Mouse (Mus musculus) neural tube, embryonic 13.5 days (tissue): ENCODE results near the gene Lsp1. TPM values are rescaled to one million over a fixed set of nuclear protein-coding genes. Genes with fewer than 3 reads are reported as not detected.

Experiments used
- ATAC-seq: fragments of 200-750 bp; cut with Nextera tagmentation; 2 replicates; pipeline ENCODE4 v1.8.0; 2017; ENCODE audit warnings: low read depth, mild to moderate bottlenecking, moderate TSS enrichment, moderate library complexity
- H3K27ac ChIP-seq: fragments of 300-500 bp; sonication (generic); replicated peaks from 2 replicates; pipeline ENCODE4 v1.5.1; 2015; ENCODE audit warnings: moderate library complexity, mild to moderate bottlenecking, inconsistent platforms
- H3K27me3 ChIP-seq: fragments of 300-500 bp; sonication (generic); 2 replicates; pipeline ENCODE4 v1.6.1; 2015; ENCODE audit warnings: mild to moderate bottlenecking, inconsistent platforms
- H3K36me3 ChIP-seq: fragments of 300-500 bp; sonication (generic); 2 replicates; pipeline ENCODE4 v1.6.1; 2015; ENCODE audit warnings: mild to moderate bottlenecking, inconsistent platforms
- H3K4me1 ChIP-seq: fragments of 300-500 bp; sonication (generic); replicated peaks from 2 replicates; pipeline ENCODE4 v1.6.1; 2015; ENCODE audit warnings: inconsistent platforms
- H3K4me2 ChIP-seq: fragments of 300-500 bp; sonication (generic); 2 replicates; pipeline ENCODE4 v1.6.1; 2015; ENCODE audit warnings: inconsistent platforms, mild to moderate bottlenecking, moderate library complexity
- H3K4me3 ChIP-seq: fragments of 300-500 bp; sonication (generic); 2 replicates; pipeline ENCODE4 v1.5.1; 2015; ENCODE audit warnings: mild to moderate bottlenecking, inconsistent platforms
- H3K9ac ChIP-seq: fragments of 300-500 bp; sonication (generic); 2 replicates; pipeline ENCODE4 v1.6.1; 2015; ENCODE audit warnings: moderate library complexity, mild to moderate bottlenecking, inconsistent platforms
- H3K9me3 ChIP-seq: fragments of 300-500 bp; sonication (generic); 2 replicates; pipeline ENCODE4 v1.6.1; 2016; ENCODE audit warnings: inconsistent platforms
- WGBS: fragments of 180-500 bp; shearing (Covaris S2); methylation state at CpG from one replicate; pipeline ENCODE4 v1.1.7; 2015; 5-methylcytosine and 5-hydroxymethylcytosine counted together
- polyA plus RNA-seq: library from polyadenylated mRNA; unstranded; fragments of >200 nt; fragmentation: Nextera tagmentation; extraction: Ambion mirVana; gene quantifications from 2 replicates; pipeline ENCODE4 v1.2.1, GENCODE M21; 2015

Gene Lsp1
- polyA plus RNA-seq, 1 experiment from 2014 or later = 9.3 TPM

GRCm38 (mm10) chr7:142514048-142514447, 53.4 kb downstream of the Lsp1 start:
- H3K9ac ChIP-seq = no peak overlapping the region
- ATAC-seq = no peak

DNA sequence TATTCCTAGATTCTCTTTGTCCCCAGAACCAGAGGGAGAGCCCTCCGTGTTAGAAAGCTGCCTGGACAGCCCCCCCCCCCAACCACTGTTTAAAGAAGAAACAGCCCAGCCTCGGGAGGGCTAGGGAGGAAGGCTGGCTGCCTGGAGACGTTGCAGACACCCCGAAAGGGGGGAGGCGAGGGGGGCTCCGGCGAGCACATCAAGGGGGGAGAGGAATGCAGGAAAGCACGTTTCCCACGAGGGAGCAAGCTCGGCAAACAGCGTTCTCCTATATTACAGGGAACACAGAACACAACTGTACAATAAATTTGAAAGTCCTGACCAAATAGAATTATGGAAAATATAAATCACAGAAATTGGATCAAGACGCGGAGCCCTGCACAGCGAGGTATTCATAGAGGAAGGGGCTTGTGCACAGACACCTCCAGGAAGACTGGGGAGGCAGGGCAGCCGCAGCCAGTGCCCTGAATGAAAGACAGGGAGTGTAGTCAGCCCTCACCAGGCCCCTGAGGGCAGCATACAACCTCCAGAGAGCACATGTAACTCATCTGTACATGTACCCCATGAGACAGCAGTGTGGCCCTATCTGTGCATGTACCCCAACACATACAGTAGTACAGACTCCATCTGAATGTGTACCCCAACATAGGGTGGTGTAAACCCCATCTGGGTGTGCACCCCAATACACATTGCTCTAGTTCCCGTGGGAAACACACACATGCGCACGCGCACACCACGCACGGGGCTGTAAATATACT, 55.8 kb downstream of the Lsp1 start:
- peak; percentile 76 for ATAC-seq
- Histone ChIP-seq H3K36me3 (no peaks in the 10 kb centered on the region), H3K4me3 (no peak overlapping the region), H3K4me1 (peaks cover 18% of the 10 kb centered on the region), H3K9ac (peak overlapping the region; percentile 56; the same call in 1 of the 2 replicates), H3K27ac (peak overlapping the region; percentile 61), H3K9me3 (no peaks in the 10 kb centered on the region), H3K27me3 (peaks cover 38% of the 10 kb centered on the region), H3K4me2 (peak overlapping the region; percentile 32)
- WGBS = 43% methylated on average over 21 of the region's 21 CpGs

More at GRCm38 (mm10) chr7:142514048-142514447, 53.4 kb downstream of the Lsp1 start:
- peaks cover 35% of the 10 kb centered on the region for H3K4me1 ChIP-seq
- H3K36me3 ChIP-seq = no peaks in the 10 kb centered on the region
- no peak overlapping the region for H3K4me3 ChIP-seq
- no peaks in the 10 kb centered on the region for H3K9me3 ChIP-seq
- H3K27ac ChIP-seq = no peak overlapping the region
- H3K4me2 ChIP-seq = no peak overlapping the region
- whole genome bisulfite sequencing = 89% methylated on average over 4 of the region's 4 CpGs
- peaks cover 38% of the 10 kb centered on the region for H3K27me3 ChIP-seq

GRCm38 (mm10) chr7:142517531-142517930, 56.9 kb downstream of the Lsp1 start:
- Histone ChIP-seq H3K9me3 (no peaks in the 10 kb centered on the region), H3K4me3 (no peak overlapping the region), H3K4me1 (peaks cover 18% of the 10 kb centered on the region), H3K27me3 (peaks cover 34% of the 10 kb centered on the region), H3K27ac (no peak overlapping the region), H3K9ac (no peak overlapping the region), H3K4me2 (no peak overlapping the region), H3K36me3 (no peaks in the 10 kb centered on the region)
- ATAC-seq = no peak
- WGBS = 81% methylated on average over 3 of the region's 3 CpGs

- ATAC-seq = no peak
- Histone ChIP-seq H3K27ac (no peak overlapping the region), H3K27me3 (peaks cover 18% of the 10 kb centered on the region), H3K4me1 (peaks cover 39% of the 10 kb centered on the region), H3K36me3 (no peaks in the 10 kb centered on the region), H3K9me3 (no peaks in the 10 kb centered on the region), H3K4me3 (no peak overlapping the region), H3K9ac (no peak overlapping the region), H3K4me2 (no peak overlapping the region)
- 86% methylated on average over 4 of the region's 4 CpGs for WGBS
Observed at GRCm38 (mm10) chr7:142520331-142520730, 59.7 kb downstream of the Lsp1 start.

DNA sequence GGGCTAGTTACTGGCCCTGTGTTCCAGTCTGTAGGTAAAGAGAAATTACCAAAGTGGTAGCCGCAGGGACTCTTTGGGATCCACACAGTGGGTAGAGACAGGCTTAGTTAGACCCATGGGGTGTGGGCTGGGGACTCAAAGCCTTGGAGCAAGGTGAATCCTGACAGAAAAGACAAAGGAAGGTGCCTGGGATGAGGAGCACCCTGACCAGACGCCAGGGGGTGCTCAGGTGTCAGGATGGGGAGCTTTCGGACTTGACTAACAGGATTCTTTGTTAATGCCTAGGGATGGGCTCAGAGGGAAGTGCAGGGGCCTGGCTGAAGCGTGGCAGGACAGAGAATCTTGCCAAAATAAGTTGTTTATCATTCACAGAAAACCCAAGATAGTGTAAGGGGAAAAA, 61.7 kb downstream of the Lsp1 start:
- Histone ChIP-seq H3K27ac (peak overlapping the region; percentile 67; the same call in 1 of the 2 replicates), H3K4me1 (peaks cover 31% of the 10 kb centered on the region), H3K4me3 (no peak overlapping the region), H3K36me3 (no peaks in the 10 kb centered on the region), H3K9ac (no peak overlapping the region), H3K4me2 (no peak overlapping the region), H3K9me3 (no peaks in the 10 kb centered on the region), H3K27me3 (peaks cover 14% of the 10 kb centered on the region)
- ATAC-seq = no peak
- WGBS = 26% methylated on average over 4 of the region's 4 CpGs

DNA sequence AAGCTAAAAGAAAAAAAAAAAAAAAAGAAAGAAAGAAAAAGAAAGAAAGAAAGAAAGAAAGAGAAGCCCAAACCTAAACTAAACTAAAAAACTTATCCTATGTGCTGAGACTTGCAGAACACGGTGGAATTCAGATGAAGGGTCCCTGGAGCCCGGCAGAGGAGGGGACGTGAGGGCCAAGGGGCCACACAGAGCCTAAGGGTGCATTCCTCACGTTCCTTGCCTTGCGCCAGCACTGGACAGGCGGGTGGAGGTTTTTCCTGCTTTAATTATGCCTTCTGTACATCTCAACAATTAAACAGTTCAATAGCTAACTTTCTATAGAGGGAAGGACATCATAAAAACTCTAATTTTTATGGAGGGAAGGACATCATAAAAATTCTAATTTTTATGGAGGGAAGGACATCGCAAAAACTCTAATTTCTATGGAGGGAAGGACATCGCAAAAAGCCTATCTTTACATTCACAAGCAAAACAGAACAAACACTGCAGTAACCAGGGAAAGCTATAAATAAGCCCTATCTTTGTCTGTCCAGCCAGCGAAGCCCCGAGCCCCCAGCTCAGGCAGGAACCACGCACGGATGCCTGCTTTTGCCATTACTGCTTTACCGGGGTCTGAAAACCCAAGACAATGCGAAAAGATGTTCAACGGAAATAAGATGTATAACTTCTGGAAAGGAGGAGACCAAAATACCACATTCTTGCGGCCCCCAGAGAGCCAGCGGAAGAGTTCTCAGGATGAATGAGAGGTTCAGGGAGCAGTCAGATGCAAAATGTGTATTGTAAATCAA, 62.8 kb downstream of the Lsp1 start:
- H3K4me2 ChIP-seq = peak overlapping the region; percentile 21

DNA sequence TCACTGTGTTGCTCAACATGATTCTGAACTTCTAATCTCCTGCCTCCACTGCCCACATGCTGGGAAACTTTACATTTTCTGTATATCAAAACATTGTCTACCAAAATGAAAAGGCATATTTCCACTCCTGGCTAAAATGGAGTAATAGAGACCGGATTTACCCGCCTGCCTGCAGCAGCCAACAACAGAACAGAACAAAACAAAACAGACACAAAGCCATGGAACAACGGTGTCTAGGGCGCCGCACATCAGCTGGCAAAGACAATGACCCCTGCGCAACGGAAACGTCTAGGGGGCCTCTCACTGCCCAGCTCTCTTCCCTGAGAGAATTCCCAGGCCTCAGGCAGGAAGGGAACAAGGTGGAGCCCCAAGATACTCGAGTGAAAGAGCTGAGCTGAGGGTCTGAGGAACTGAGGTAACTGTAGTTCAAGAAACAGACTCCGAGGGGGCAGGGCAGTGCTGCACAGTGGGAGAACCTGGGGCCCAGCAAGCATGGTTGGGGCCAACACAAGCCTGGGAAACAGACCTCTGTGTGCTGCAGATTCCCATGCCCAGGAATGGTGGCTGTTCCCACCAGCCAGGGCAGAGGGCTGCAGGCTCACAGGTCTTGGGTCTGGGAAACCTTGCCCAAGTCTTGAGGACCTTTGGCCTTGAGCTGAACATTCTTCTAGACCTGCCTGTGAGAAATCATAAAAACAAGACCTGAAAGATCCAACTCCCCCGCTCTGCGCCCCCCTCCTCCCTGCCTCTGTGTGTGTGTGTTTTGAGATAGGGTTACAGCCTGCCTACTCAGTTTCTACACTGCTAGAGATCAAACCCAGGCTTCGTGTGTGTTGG, 65.0 kb downstream of the Lsp1 start:
- Histone ChIP-seq H3K4me3 (no peak overlapping the region), H3K36me3 (no peaks in the 10 kb centered on the region), H3K4me1 (peaks cover 31% of the 10 kb centered on the region), H3K27me3 (peaks cover 20% of the 10 kb centered on the region), H3K4me2 (no peak overlapping the region), H3K27ac (peak overlapping the region; percentile 52), H3K9me3 (no peaks in the 10 kb centered on the region), H3K9ac (no peak overlapping the region)
- no peak for ATAC-seq
- 22% methylated on average over 13 of the region's 13 CpGs for WGBS

More for the DNA sequence above, 62.8 kb downstream of the Lsp1 start:
- WGBS = 13% methylated on average over 17 of the region's 17 CpGs
- Histone ChIP-seq H3K27me3 (peaks cover 14% of the 10 kb centered on the region), H3K4me1 (peaks cover 31% of the 10 kb centered on the region), H3K4me3 (no peak overlapping the region), H3K9me3 (no peaks in the 10 kb centered on the region), H3K9ac (peak overlapping the region; percentile 18; the same call in 1 of the 2 replicates), H3K36me3 (no peaks in the 10 kb centered on the region), H3K27ac (peak overlapping the region; percentile 67)
- no peak for ATAC-seq

- Histone ChIP-seq H3K27me3 (peaks cover 9% of the 10 kb centered on the region), H3K4me2 (no peak overlapping the region), H3K9me3 (no peaks in the 10 kb centered on the region), H3K4me3 (no peak overlapping the region), H3K27ac (no peak overlapping the region), H3K4me1 (peaks cover 32% of the 10 kb centered on the region), H3K9ac (no peak overlapping the region), H3K36me3 (no peaks in the 10 kb centered on the region)
- ATAC-seq = no peak
- WGBS = 60% methylated on average over 10 of the region's 10 CpGs
Observed at GRCm38 (mm10) chr7:142529350-142529749, 68.7 kb downstream of the Lsp1 start.

- H3K27ac ChIP-seq = peak overlapping the region; percentile 80; the same call in 1 of the 2 replicates
- peak; percentile 41 for ATAC-seq
- WGBS = 84% methylated on average over 4 of the region's 4 CpGs
Observed at GRCm38 (mm10) chr7:142531973-142532521, 71.4 kb downstream of the Lsp1 start.

GRCm38 (mm10) chr7:142532671-142533058, 72.1 kb downstream of the Lsp1 start, which contains the start of gene Mrpl23:
Gene Mrpl23, plus strand, starts transcription at chr7:142532686.
- peak; percentile 80 for ATAC-seq
- Histone ChIP-seq H3K27me3 (peaks cover 6% of the 10 kb centered on the region; the same call in 1 of the 2 replicates), H3K9me3 (no peaks in the 10 kb centered on the region), H3K9ac (peak within 1 kb of the TSS; percentile 85), H3K36me3 (peaks cover 7% of the 10 kb centered on the region; the same call in 1 of the 2 replicates), H3K27ac (peak within 1 kb of the TSS; percentile 80), H3K4me2 (peak within 1 kb of the TSS; percentile 75), H3K4me3 (peak within 1 kb of the TSS; percentile 77), H3K4me1 (peaks cover 21% of the 10 kb centered on the region)
- 5% methylated on average over 17 of the region's 17 CpGs for WGBS

More at GRCm38 (mm10) chr7:142531973-142532521, 71.4 kb downstream of the Lsp1 start:
- Histone ChIP-seq H3K4me3 (no peak overlapping the region), H3K9me3 (no peaks in the 10 kb centered on the region), H3K4me2 (peak overlapping the region; percentile 75), H3K4me1 (peaks cover 19% of the 10 kb centered on the region), H3K36me3 (peaks cover 7% of the 10 kb centered on the region; the same call in 1 of the 2 replicates), H3K9ac (peak overlapping the region; percentile 85), H3K27me3 (peaks cover 9% of the 10 kb centered on the region)
